Mouse (Mus musculus) mouse trophoblast stem cell (cell line): ENCODE measurements around the gene Miip.
"Not testable (repeated sequence)": the region's sequence is repeated elsewhere in the genome, so short reads cannot be mapped to it uniquely, and the experiment has no call there.

Source experiments
- in situ Hi-C, 2 experiments: fragments of 300-500 bp; cut with MseI, MboI; formaldehyde crosslinking; loops; 2 replicates in 1 of 2; 3 replicates in 1 of 2; pipeline ENCODE4 v1.15.1; 2025

The Miip gene

GRCm38 (mm10) chr4:147869238-147869637 is 622 bp upstream of the Miip start:
- in situ Hi-C loops: no loop called here

- in situ Hi-C loops: no loop called here
Measured at GRCm38 (mm10) chr4:147867563-147868449, 810 bp downstream of the Miip start.

- in situ Hi-C loops: not testable (repeated sequence)
Measured at GRCm38 (mm10) chr4:147866793-147867192, 1.8 kb downstream of the Miip start.

- in situ Hi-C loops: no loop called here
Measured at GRCm38 (mm10) chr4:147866056-147866455, 2.6 kb downstream of the Miip start.

- in situ Hi-C loops: no loop called here
Measured at GRCm38 (mm10) chr4:147865651-147866050, 3.0 kb downstream of the Miip start.

- in situ Hi-C loops: loop anchor here (5.0 kb wide), 2 partner anchors 35 to 50 kb away; no protein-coding TSS in a partner anchor
Measured at GRCm38 (mm10) chr4:147862051-147862450, 6.6 kb downstream of the Miip start.

GRCm38 (mm10) chr4:147850776-147851175 is 17.8 kb downstream of the Miip start:
- in situ Hi-C loops: no loop called here

- in situ Hi-C loops: no loop called here
Measured at GRCm38 (mm10) chr4:147848584-147848991, 20.0 kb downstream of the Miip start.

- in situ Hi-C loops: no loop called here
Measured at GRCm38 (mm10) chr4:147847614-147848583, 20.7 kb downstream of the Miip start, which contains the start of gene Zfp933. Gene Zfp933 (minus strand): TSS chr4:147848366.

- in situ Hi-C loops: no loop called here
Measured at GRCm38 (mm10) chr4:147842871-147843270, 25.7 kb downstream of the Miip start.

GRCm38 (mm10) chr4:147839282-147839681 is 29.3 kb downstream of the Miip start:
- in situ Hi-C loops: not testable (repeated sequence)

- in situ Hi-C loops: no loop called here
Measured at GRCm38 (mm10) chr4:147824389-147824788, 44.2 kb downstream of the Miip start.

- in situ Hi-C loops: not testable (repeated sequence)
Measured at GRCm38 (mm10) chr4:147821414-147821813, 47.2 kb downstream of the Miip start.

- in situ Hi-C loops: loop anchor here in 1 of 2 experiments (10.0 kb wide), 1 partner anchor 295 kb away; no protein-coding TSS in a partner anchor
Measured at GRCm38 (mm10) chr4:147819659-147820058, 49.0 kb downstream of the Miip start.

GRCm38 (mm10) chr4:147814592-147815167 is 53.9 kb downstream of the Miip start:
- in situ Hi-C loops: loop anchor here (5.0 to 10.0 kb wide), 2 partner anchors 48 to 290 kb away; no protein-coding TSS in a partner anchor

GRCm38 (mm10) chr4:147813249-147813765 is 55.3 kb downstream of the Miip start:
- in situ Hi-C loops: loop anchor here (5.0 to 10.0 kb wide), 2 partner anchors 49 to 289 kb away; no protein-coding TSS in a partner anchor
